Mouse (Mus musculus): ENCODE results near the gene Scarf2. TPM values are rescaled to one million over a fixed set of nuclear protein-coding genes. Genes with fewer than 3 reads are reported as not detected.

Scarf2 gene
- total RNA-seq, 2 experiments from 2014 or later, result 9.5 to 11.7 TPM

Other genes with a start within 250 kb of the Scarf2 start
- not detected for gene Lrrc74b, start 236.0 kb upstream of the Scarf2 start, total RNA-seq (2021)
- 1 to 10 TPM; 1.8 to 2.8 TPM for gene P2rx6, start 235.4 kb upstream of the Scarf2 start, total RNA-seq (2021)
- gene Slc7a4, start 214.1 kb upstream of the Scarf2 start, total RNA-seq (2021), result 10 to 100 TPM in 1 of 2 experiments, 1 to 10 TPM in 1; 8.7 to 14.2 TPM
- 10 to 100 TPM; 29.9 to 30.2 TPM for gene Smpd4, start 177.9 kb upstream of the Scarf2 start, total RNA-seq (2021)
- 1 to 10 TPM; 1.2 to 1.8 TPM for gene Ccdc74a, start 150.8 kb upstream of the Scarf2 start, total RNA-seq (2021)
- 10 to 100 TPM; 57.1 to 58.2 TPM for gene Med15, start 64.4 kb upstream of the Scarf2 start, total RNA-seq (2021)
- 10 to 100 TPM; 29.8 to 38.3 TPM for gene Klhl22, start 37.7 kb upstream of the Scarf2 start, total RNA-seq (2021)
- gene B830017H08Rik, start 35.8 kb downstream of the Scarf2 start, total RNA-seq (2021), result not detected
- gene Car15, start 41.1 kb downstream of the Scarf2 start, total RNA-seq (2021), result 1 to 10 TPM; 1.8 to 2.2 TPM
- under 1 TPM; 0.32 to 0.66 TPM for gene Gm20518, start 94.4 kb downstream of the Scarf2 start, total RNA-seq (2021)
- gene Tssk1, start 96.9 kb downstream of the Scarf2 start, total RNA-seq (2021), result not detected
- 10 to 100 TPM; 56.7 to 68.6 TPM for gene Dgcr2, start 101.3 kb downstream of the Scarf2 start, total RNA-seq (2021)
- not detected for gene Tssk2, start 101.4 kb downstream of the Scarf2 start, total RNA-seq (2021)
- 10 to 100 TPM; 13.6 to 15.0 TPM for gene Ess2, start 114.1 kb downstream of the Scarf2 start, total RNA-seq (2021)
- not detected for gene Gsc2, start 117.8 kb downstream of the Scarf2 start, total RNA-seq (2021)
- 100 to 1,000 TPM; 368 to 895 TPM for gene Slc25a1, start 130.9 kb downstream of the Scarf2 start, total RNA-seq (2021)
- under 1 TPM in 1 of 2 experiments, not detected in 1; 0.42 TPM for gene Vpreb2, start 183.1 kb downstream of the Scarf2 start, total RNA-seq (2021)

Data from adrenal gland, adult 18-20 months (tissue).